Mouse (Mus musculus) ES-Bruce4 (cell line): ENCODE data around the gene Ugt1a5. TPM values are rescaled to one million over a fixed set of nuclear protein-coding genes. Genes with fewer than 3 reads are reported as not detected.

Experiments used
- H3K27ac ChIP-seq: 2 replicates; pipeline ENCODE4 v1.5.1; 2012; ENCODE audit warnings: low read length, inconsistent platforms; ENCODE audit not compliant: insufficient read depth
- H3K27me3 ChIP-seq: 2 replicates; pipeline ENCODE4 v1.6.1; 2012; ENCODE audit warnings: mild to moderate bottlenecking, low read length, inconsistent platforms; ENCODE audit not compliant: control insufficient read depth, poor library complexity, insufficient read depth, severe bottlenecking
- H3K36me3 ChIP-seq: 2 replicates; pipeline ENCODE4 v1.6.1; 2012; ENCODE audit warnings: inconsistent platforms, mild to moderate bottlenecking, low read length, moderate library complexity; ENCODE audit not compliant: control insufficient read depth, poor library complexity, insufficient read depth, severe bottlenecking
- H3K4me1 ChIP-seq: one replicate; pipeline ENCODE4 v1.8.1; 2011; ENCODE audit warnings: low read length; ENCODE audit not compliant: control insufficient read depth, insufficient read depth
- H3K4me3 ChIP-seq: 2 replicates; pipeline ENCODE4 v1.5.1; 2011; ENCODE audit warnings: low read depth, mild to moderate bottlenecking, low read length
- H3K9ac ChIP-seq: 2 replicates; pipeline ENCODE4 v1.6.1; 2012; ENCODE audit warnings: low read depth, mild to moderate bottlenecking, inconsistent platforms; ENCODE audit not compliant: poor library complexity, severe bottlenecking
- H3K9me3 ChIP-seq: replicated peaks from 2 replicates; pipeline ENCODE4 v1.6.1; 2012; ENCODE audit warnings: mild to moderate bottlenecking, low read length, inconsistent platforms; ENCODE audit not compliant: control insufficient read depth, poor library complexity, insufficient read depth, severe bottlenecking
- CTCF ChIP-seq: IDR thresholded peaks from one replicate; pipeline ENCODE4 v1.8.1; 2011; ENCODE audit warnings: low read depth, low read length
- EP300 ChIP-seq: IDR thresholded peaks from 2 replicates; pipeline ENCODE4 v1.6.1; 2011; ENCODE audit warnings: low read depth, low read length; ENCODE audit not compliant: insufficient read depth
- POLR2A ChIP-seq: IDR thresholded peaks from one replicate; pipeline ENCODE4 v1.8.1; 2011; ENCODE audit warnings: low read length; ENCODE audit not compliant: insufficient read depth
- polyA plus RNA-seq: library from polyadenylated mRNA; stranded (reverse); fragments of >200 nt; gene quantifications from 2 replicates; pipeline ENCODE4 v1.2.4, GENCODE M21; 2011; ENCODE audit warnings: low read depth; ENCODE audit not compliant: missing spikeins, insufficient read depth, insufficient read length

The Ugt1a5 gene
- polyA plus RNA-seq, 1 experiment = not detected

DNA sequence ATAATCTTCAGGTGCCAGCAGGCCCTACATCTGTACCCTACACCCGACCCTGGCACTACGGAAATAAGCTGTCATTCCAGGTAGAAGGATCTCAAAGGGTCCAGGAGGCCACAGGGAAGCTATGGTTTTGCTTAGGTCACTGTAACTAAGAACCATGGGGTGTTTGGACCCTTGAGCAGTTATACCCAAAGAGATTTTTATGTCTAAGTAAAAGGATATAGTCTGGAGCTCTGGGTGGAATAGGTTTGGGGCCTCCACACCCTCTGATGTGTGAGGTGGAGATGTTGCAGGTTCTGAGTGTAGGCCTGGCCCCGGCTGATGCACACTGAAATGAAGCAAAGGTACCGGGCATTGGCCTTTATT lies 68.4 kb downstream of the Ugt1a5 start:
- no peaks in the 10 kb centered on the region for H3K36me3 ChIP-seq
- H3K4me3 ChIP-seq = no peak overlapping the region
- TF ChIP-seq EP300 (no peak), CTCF (no peak), POLR2A (no peak)
- H3K27me3 ChIP-seq = no peaks in the 10 kb centered on the region
- H3K9ac ChIP-seq = no peak overlapping the region
- no peak overlapping the region for H3K27ac ChIP-seq
- no peaks in the 10 kb centered on the region for H3K4me1 ChIP-seq
- H3K9me3 ChIP-seq = no peaks in the 10 kb centered on the region

DNA sequence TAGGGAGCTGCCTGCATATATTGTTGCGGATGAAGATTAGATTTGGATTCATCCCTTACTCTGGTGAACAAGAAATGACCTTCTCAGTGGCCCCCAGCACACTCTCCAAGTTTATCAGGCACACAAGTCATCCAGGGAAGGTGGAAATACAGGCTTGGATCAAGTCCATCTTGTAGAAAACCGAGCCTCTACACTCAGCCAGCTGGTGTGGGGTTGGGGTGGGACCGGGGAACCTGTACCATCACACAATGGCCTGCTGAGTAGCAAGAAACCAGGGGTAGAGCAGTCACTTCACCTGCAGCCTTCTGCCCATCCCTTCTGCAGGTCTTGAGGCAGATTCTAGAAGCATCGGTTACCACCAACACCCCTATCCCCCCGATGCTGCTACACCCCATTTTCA lies 68.8 kb downstream of the Ugt1a5 start:
- Histone ChIP-seq H3K27me3 (no peaks in the 10 kb centered on the region), H3K4me1 (no peaks in the 10 kb centered on the region), H3K27ac (no peak overlapping the region), H3K36me3 (no peaks in the 10 kb centered on the region), H3K4me3 (no peak overlapping the region), H3K9me3 (no peaks in the 10 kb centered on the region), H3K9ac (no peak overlapping the region)
- no peak for TF ChIP-seq POLR2A
- TF ChIP-seq EP300 = no peak
- no peak for TF ChIP-seq CTCF

DNA sequence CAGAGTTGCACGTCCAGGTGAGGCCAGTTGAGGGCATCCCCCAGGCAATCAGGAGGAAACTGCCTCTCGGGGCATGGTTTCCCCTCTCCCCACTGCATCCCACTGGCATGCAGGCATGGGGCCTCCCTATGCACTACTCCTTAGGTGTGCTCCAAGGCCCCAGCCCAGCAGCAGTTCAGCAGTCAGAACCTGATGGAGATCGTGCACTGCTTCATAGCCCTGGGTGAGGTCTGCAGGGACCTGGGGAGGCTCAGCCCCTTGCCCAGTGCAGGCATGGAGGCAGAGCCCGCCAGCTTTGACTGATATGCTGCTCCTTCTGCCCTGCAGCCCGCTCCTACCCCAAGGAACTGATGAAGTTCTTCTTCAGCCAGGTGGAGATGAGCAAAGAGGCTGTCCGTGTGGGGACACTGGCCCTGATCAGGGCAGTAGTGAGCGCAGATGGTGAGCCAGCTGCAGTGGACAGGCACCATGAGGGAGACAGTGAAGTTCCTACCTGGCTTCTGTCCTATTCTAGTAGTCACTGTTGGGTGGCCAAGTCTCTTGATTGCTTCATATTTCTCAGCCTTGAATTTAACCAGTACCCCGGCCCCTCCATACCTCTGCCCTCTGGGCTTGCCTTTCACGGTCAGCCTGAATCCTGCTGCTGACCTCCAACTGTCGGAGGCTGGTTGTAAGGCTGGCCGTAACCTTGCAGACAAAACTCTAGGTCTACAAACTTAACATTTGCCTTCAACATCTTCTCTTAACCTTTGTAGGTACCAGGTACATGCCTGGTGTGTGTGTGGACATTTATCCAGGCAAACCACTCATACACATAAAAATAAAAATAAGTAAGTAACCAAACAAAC lies 69.5 kb downstream of the Ugt1a5 start:
- H3K36me3 ChIP-seq = no peaks in the 10 kb centered on the region
- no peaks in the 10 kb centered on the region for H3K4me1 ChIP-seq
- H3K4me3 ChIP-seq = no peak overlapping the region
- no peaks in the 10 kb centered on the region for H3K9me3 ChIP-seq
- no peak overlapping the region for H3K27ac ChIP-seq
- TF ChIP-seq EP300 = no peak
- no peaks in the 10 kb centered on the region for H3K27me3 ChIP-seq
- no peak overlapping the region for H3K9ac ChIP-seq

DNA sequence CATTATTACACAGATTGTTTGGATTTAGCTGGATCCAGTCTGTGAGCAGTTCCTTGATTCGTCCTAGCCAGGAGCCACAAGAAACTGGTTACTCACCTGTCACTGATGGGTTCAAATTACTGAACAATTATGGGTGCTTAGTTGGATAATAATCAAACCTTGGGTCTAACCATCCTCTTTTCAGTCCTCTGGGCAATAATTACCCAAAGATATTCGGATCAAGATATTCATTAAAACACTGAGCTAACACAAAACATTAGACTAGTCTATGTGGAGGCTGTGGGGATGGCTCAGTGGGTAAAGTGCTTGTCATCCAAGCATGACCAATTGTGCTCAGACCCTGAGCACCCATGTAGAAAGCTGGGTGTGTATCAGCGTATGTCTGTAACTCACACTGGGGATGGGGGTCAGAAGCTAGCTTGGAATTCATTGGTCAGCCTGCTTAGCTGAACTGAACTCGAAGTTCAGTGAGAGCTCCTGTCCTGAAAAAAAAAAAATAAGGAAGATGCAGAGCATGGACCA lies 70.1 kb downstream of the Ugt1a5 start:
- Histone ChIP-seq H3K9ac (no peak overlapping the region), H3K36me3 (no peaks in the 10 kb centered on the region), H3K9me3 (no peaks in the 10 kb centered on the region), H3K4me3 (no peak overlapping the region), H3K27me3 (no peaks in the 10 kb centered on the region), H3K4me1 (no peaks in the 10 kb centered on the region), H3K27ac (no peak overlapping the region)
- TF ChIP-seq POLR2A = no peak
- TF ChIP-seq EP300 = no peak
- TF ChIP-seq CTCF = no peak

DNA sequence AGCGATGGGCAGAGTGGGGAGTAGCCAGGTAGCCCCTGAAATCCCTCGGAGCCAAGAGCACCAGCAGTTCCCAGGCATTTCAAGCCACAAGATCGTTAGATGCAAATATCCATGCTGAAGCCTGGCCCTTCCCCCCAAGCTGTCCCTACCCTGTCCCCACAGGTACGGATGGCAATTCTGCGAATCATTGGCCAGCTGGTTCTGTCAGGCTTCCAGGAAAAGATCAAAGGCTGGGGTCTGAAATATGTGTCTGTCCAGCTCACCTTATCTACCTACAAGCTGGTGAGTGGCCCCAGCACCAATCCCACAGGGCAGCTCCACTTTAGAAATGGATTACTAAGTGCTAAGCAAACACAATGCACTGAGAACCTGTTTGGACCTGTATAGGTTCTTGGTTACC lies 71.5 kb downstream of the Ugt1a5 start:
- Histone ChIP-seq H3K4me3 (no peak overlapping the region), H3K27ac (no peak overlapping the region), H3K4me1 (no peaks in the 10 kb centered on the region), H3K9ac (no peak overlapping the region), H3K36me3 (no peaks in the 10 kb centered on the region), H3K27me3 (no peaks in the 10 kb centered on the region), H3K9me3 (no peaks in the 10 kb centered on the region)
- TF ChIP-seq CTCF (no peak), EP300 (no peak)

DNA sequence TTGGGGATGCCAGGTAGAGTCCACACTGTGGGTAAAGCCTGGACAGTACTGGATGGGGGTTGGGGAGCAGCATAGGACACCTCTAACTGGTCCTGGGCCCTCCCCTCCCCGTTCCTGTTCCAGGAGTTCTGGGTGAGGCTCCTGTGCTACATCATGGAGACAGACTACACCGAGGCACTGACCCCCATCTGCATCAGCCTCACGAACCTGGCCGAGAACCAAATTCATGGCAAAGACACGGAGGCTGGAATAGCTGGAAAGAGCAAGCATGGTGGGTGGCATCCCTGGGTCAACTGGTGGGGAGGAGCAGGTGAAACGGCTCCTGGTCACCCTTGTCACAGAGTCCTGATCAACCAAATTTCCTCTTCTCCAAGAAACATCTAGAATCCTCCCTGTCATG lies 73.0 kb downstream of the Ugt1a5 start:
- no peak overlapping the region for H3K9ac ChIP-seq
- H3K27ac ChIP-seq = no peak overlapping the region
- no peak overlapping the region for H3K4me3 ChIP-seq
- TF ChIP-seq POLR2A (no peak), EP300 (no peak), CTCF (no peak)
- no peaks in the 10 kb centered on the region for H3K4me1 ChIP-seq
- H3K27me3 ChIP-seq = no peaks in the 10 kb centered on the region
- no peaks in the 10 kb centered on the region for H3K36me3 ChIP-seq
- no peaks in the 10 kb centered on the region for H3K9me3 ChIP-seq
